Mouse (Mus musculus) forebrain, embryonic 16.5 days (tissue): ENCODE measurements around the gene Ecel1. TPM values are rescaled to one million over a fixed set of nuclear protein-coding genes. Genes with fewer than 3 reads are reported as not detected.

Experiments used
- ATAC-seq: fragments of 200-750 bp; cut with Nextera tagmentation; 2 replicates; pipeline ENCODE4 v1.8.0; 2017; ENCODE audit warnings: mild to moderate bottlenecking, moderate library complexity
- H3K27ac ChIP-seq: fragments of 300-500 bp; sonication (generic); 2 replicates; pipeline ENCODE4 v1.5.1; 2014; ENCODE audit warnings: low read length, control low read depth
- H3K27me3 ChIP-seq: fragments of 300-500 bp; sonication (generic); replicated peaks from 2 replicates; pipeline ENCODE4 v1.6.1; 2014; ENCODE audit warnings: low read length; ENCODE audit not compliant: control insufficient read depth, insufficient read depth
- H3K36me3 ChIP-seq: fragments of 300-500 bp; sonication (generic); 2 replicates; pipeline ENCODE4 v1.6.1; 2014; ENCODE audit not compliant: control insufficient read depth, insufficient read depth
- H3K4me1 ChIP-seq: fragments of 300-500 bp; sonication (generic); replicated peaks from 2 replicates; pipeline ENCODE4 v1.6.1; 2014; ENCODE audit warnings: low read length; ENCODE audit not compliant: control insufficient read depth, insufficient read depth
- H3K4me2 ChIP-seq: fragments of 300-500 bp; sonication (generic); 2 replicates; pipeline ENCODE4 v1.6.1; 2014; ENCODE audit warnings: mild to moderate bottlenecking, low read length, control low read depth
- H3K4me3 ChIP-seq: fragments of 300-500 bp; sonication (generic); replicated peaks from 2 replicates; pipeline ENCODE4 v1.5.1; 2014; ENCODE audit warnings: mild to moderate bottlenecking, low read length, control low read depth
- H3K9ac ChIP-seq: fragments of 300-500 bp; sonication (generic); replicated peaks from 2 replicates; pipeline ENCODE4 v1.6.1; 2014; ENCODE audit warnings: low read depth, low read length, control low read depth
- H3K9me3 ChIP-seq: fragments of 300-500 bp; sonication (generic); 2 replicates; pipeline ENCODE4 v1.6.1; 2016; ENCODE audit warnings: low read length; ENCODE audit not compliant: control insufficient read depth
- WGBS: fragments of 180-500 bp; shearing (Covaris S2); extraction: QIAGEN DNeasy Blood & Tissue Kit; methylation state at CpG from one replicate; pipeline ENCODE4 v1.1.7; 2014; 5-methylcytosine and 5-hydroxymethylcytosine counted together
- polyA plus RNA-seq: library from polyadenylated mRNA; unstranded; fragments of >200 nt; fragmentation: Nextera tagmentation; extraction: Ambion mirVana; gene quantifications from 2 replicates; pipeline ENCODE4 v1.2.1, GENCODE M21; 2015

Ecel1 gene
- polyA plus RNA-seq, 1 experiment from 2014 or later = 25.3 TPM

DNA sequence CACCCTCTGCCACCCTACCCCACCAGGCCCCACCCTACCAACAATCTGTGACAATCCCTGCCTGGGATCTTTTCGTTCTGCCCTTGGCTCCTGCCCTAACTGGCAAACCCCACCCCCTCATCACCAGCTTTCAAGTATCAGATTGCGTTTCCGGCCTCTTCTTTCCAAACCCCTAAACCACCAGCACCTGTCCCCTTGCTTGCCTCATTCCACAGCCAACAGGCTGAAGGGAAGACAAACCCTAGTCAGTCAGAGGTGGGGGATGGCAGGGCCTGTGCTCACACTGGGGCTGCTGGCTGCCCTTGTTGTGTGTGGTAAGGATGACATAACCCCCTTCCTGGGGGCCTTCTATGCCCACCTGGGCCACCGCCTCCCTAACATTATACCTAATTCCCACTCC is 34.1 kb upstream of the Ecel1 start, which contains the start of gene Chrnd:
Gene Chrnd (plus strand): TSS at position 179 of the 400 bp plus-strand sequence.
- WGBS = 41% methylated on average over 4 of the region's 4 CpGs
- Histone ChIP-seq H3K4me1 (peaks cover 14% of the 10 kb centered on the region), H3K9me3 (no peaks in the 10 kb centered on the region), H3K27ac (no peak within 1 kb of the TSS), H3K9ac (no peak within 1 kb of the TSS), H3K4me2 (no peak within 1 kb of the TSS), H3K27me3 (peaks cover 12% of the 10 kb centered on the region), H3K4me3 (no peak within 1 kb of the TSS), H3K36me3 (no peaks in the 10 kb centered on the region)
- ATAC-seq = no peak

DNA sequence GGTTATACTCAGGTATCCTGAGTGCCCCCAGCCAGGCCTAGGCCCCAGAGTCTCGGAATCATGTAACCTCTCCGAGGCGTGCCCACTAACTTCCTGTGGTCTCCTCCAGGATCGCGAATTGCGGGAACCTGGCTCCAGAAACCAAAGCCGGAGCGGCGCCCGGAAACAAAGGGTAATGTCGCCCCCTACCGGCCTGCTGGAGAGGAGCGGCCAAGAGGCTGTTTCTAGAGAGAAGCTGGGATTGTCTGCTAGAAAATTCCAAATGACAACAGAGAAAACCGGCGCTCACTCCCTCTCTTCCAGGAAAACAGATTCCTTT is 30.7 kb upstream of the Ecel1 start:
- Histone ChIP-seq H3K36me3 (no peaks in the 10 kb centered on the region), H3K27ac (no peak overlapping the region), H3K9me3 (no peaks in the 10 kb centered on the region), H3K4me3 (peak overlapping the region; percentile 58), H3K4me1 (peaks cover 20% of the 10 kb centered on the region), H3K9ac (peak overlapping the region; percentile 64), H3K27me3 (peaks cover 17% of the 10 kb centered on the region), H3K4me2 (peak overlapping the region; percentile 96)
- 0% methylated on average over 15 of the region's 15 CpGs for WGBS
- ATAC-seq = peak; percentile 27

DNA sequence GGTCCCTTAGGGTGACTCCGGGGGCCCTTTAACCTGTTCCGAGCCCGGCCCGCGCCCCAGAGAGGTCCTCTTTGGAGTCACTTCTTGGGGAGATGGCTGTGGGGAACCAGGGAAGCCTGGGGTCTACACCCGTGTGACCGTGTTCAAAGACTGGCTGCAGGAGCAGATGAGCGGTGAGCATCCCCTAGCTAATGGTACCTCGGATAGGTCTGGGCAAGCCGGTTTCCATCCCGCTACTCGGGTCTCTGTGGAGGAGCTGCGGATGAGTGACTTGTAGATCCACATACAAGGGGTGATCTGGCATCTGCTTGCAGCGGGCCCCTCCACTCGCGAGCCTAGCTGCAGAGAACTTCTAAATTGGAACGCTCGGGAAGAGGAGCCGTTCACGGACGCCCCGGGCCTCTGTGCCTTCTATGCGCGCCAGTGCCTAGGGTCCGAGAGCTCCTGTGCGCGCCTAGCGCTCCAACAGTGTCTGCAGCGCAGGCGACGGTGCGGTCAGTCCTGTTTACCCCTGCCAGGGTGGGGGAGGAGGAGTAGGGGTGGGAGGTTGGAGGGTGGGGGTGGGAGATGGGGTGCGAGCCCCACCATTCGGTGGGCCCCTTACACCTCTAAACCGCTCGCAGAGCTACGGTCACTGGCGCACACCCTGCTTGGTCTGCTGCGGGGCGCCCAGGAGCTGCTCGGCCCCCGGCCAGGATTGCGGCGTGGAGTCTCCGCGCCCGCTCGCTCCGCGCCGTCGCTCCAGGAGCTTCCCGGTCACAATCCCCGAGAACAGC is 30.1 kb upstream of the Ecel1 start:
- Histone ChIP-seq H3K4me2 (peak overlapping the region; percentile 96), H3K4me1 (peaks cover 20% of the 10 kb centered on the region), H3K9me3 (no peaks in the 10 kb centered on the region), H3K36me3 (no peaks in the 10 kb centered on the region), H3K27ac (no peak overlapping the region), H3K27me3 (peaks cover 17% of the 10 kb centered on the region), H3K4me3 (peak overlapping the region; percentile 58), H3K9ac (peak overlapping the region; percentile 64)
- peak; percentile 53 for ATAC-seq
- WGBS = 1% methylated on average over 54 of the region's 54 CpGs

DNA sequence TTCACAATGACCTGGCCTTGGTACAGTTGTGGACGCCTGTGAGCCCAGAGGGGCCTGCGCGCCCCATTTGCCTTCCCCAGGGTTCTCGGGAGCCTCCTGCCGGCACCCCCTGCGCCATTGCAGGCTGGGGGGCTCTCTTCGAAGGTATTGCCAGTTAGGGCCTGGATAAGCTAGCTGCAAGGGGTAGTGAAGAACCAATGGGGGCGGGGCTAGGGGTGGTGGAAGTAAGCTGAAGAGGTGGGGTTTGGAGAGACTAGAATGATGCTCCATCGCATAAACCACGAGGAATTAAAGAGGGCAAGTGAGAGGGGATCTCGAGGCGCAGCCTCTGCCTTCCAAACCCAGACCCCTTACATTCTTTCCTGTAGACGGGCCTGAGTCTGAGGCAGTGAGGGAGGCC is 29.2 kb upstream of the Ecel1 start:
- no peak overlapping the region for H3K4me3 ChIP-seq
- H3K9me3 ChIP-seq = no peaks in the 10 kb centered on the region
- no peaks in the 10 kb centered on the region for H3K36me3 ChIP-seq
- no peak overlapping the region for H3K4me2 ChIP-seq
- peaks cover 20% of the 10 kb centered on the region for H3K4me1 ChIP-seq
- no peak for ATAC-seq
- no peak overlapping the region for H3K9ac ChIP-seq
- 14% methylated on average over 13 of the region's 13 CpGs for WGBS
- H3K27ac ChIP-seq = no peak overlapping the region
- peaks cover 17% of the 10 kb centered on the region for H3K27me3 ChIP-seq

DNA sequence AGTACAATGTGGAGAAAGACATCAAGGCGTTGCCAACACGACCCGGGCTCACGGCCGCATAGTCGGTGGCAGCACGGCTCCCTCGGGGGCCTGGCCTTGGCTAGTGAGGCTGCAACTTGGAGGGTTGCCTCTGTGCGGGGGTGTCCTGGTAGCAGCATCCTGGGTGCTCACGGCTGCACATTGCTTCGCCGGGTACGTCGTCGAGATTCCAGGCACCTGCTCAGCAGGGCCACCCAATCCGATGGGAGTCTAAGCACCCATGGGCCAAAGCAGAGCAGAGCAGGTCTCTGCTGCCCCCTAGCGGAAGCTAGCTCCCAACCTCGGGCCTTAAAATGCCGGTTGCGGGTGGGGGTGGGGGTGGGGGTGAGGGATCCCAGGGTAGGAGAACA is 28.4 kb upstream of the Ecel1 start:
- Histone ChIP-seq H3K27me3 (peaks cover 17% of the 10 kb centered on the region), H3K27ac (no peak overlapping the region), H3K36me3 (no peaks in the 10 kb centered on the region), H3K4me3 (peak overlapping the region; percentile 19), H3K4me1 (peaks cover 20% of the 10 kb centered on the region), H3K4me2 (peak overlapping the region; percentile 49), H3K9ac (0 out of 2 replicates have a peak overlapping the region, but pooled peaks have one; percentile 32), H3K9me3 (no peaks in the 10 kb centered on the region)
- ATAC-seq = peak; percentile 62
- 9% methylated on average over 20 of the region's 20 CpGs for WGBS

DNA sequence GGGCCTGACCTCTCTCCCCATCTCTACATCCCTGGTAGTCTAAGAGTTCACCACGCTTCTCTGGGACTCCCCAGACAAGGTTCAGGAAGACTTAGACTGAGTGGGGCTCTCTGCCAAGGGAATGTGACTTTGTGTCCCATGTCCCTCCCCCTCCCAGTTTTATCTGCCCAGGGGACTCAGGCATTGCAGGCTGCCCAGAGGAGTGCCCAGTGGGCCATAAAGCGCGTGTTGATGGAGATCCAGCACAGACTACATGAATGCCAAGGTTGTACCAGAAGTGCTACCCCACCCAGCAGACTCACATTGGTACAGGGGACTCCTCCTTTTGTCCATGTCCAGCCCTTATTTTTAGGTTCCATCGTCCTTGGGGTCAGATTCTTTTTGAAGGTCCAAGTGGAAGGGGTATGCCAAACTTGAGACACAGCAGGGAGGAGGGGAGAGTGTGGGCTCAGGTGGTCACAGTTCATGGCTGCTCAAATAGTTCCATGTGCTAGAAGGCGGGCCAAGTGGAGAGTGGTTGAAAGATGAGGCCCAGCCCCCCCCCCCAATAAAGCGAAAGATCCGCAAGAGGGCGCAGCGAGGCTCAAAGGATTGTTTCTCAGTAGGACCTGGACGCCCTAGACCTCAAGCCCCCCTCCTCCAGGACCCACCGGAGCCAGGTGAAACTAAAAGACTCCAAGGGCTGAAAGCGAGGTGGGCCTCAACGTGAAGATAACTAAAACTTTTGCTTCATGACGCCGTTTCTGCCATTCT is 27.9 kb upstream of the Ecel1 start:
- H3K27ac ChIP-seq = no peak overlapping the region
- peaks cover 20% of the 10 kb centered on the region for H3K4me1 ChIP-seq
- H3K36me3 ChIP-seq = no peaks in the 10 kb centered on the region
- H3K4me2 ChIP-seq = peak overlapping the region; percentile 49
- no peaks in the 10 kb centered on the region for H3K9me3 ChIP-seq
- no peak for ATAC-seq
- H3K9ac ChIP-seq = 0 out of 2 replicates have a peak overlapping the region, but pooled peaks have one; percentile 32
- peaks cover 17% of the 10 kb centered on the region for H3K27me3 ChIP-seq
- peak overlapping the region; percentile 19 for H3K4me3 ChIP-seq
- 32% methylated on average over 15 of the region's 15 CpGs for WGBS

DNA sequence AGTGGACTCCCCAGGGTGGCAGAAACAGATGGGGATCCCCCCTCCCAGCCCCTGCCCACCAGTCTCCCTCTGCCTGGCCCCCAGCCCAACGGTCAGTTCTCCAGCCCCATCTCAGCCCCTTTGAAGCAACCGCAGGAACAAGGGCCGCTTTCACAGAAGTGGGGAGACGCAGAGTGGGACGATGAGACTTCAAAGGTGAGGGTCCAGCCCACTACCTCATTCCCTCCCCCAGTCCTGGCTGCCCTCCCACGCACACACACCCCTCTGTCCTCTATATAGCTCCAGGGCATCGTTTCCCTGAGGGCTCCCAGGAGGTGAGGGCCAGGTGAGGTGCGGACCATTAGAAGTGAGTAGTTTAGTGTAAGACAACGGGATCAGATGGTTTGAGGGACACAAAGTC is 26.7 kb upstream of the Ecel1 start, which contains the start of gene Prss56:
Gene Prss56 (plus strand): TSS at position 301 of the 400 bp plus-strand sequence.
- Histone ChIP-seq H3K4me1 (peaks cover 20% of the 10 kb centered on the region), H3K9me3 (no peaks in the 10 kb centered on the region), H3K4me3 (no peak within 1 kb of the TSS), H3K9ac (no peak within 1 kb of the TSS), H3K4me2 (no peak within 1 kb of the TSS), H3K36me3 (no peaks in the 10 kb centered on the region), H3K27ac (no peak within 1 kb of the TSS), H3K27me3 (peaks cover 17% of the 10 kb centered on the region)
- ATAC-seq = no peak
- 49% methylated on average over 9 of the region's 9 CpGs for WGBS

DNA sequence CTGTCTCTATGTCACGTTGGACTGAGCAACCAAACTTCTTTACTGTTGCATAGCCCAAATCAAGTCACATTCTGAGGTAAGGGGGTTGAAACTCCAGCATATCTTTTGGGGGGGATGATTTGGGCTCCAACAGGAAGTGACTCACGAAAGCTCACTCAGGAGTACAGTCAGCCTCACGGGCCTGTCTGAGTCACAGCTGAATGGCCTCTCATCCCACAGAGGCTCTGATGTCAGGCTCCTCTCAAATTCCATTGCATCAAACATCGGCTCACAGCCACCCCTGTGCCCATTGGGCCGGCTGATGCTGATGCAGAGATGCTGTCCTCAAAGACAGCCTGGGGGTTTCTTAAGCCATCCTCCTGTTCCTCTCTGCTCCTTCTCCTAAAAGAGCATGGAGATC is 24.6 kb upstream of the Ecel1 start:
- Histone ChIP-seq H3K4me2 (no peak overlapping the region), H3K9ac (no peak overlapping the region), H3K4me1 (peaks cover 15% of the 10 kb centered on the region), H3K9me3 (no peaks in the 10 kb centered on the region), H3K36me3 (no peaks in the 10 kb centered on the region), H3K27me3 (peaks cover 10% of the 10 kb centered on the region), H3K4me3 (no peak overlapping the region), H3K27ac (no peak overlapping the region)
- 69% methylated on average over 5 of the region's 5 CpGs for WGBS
- ATAC-seq = no peak

DNA sequence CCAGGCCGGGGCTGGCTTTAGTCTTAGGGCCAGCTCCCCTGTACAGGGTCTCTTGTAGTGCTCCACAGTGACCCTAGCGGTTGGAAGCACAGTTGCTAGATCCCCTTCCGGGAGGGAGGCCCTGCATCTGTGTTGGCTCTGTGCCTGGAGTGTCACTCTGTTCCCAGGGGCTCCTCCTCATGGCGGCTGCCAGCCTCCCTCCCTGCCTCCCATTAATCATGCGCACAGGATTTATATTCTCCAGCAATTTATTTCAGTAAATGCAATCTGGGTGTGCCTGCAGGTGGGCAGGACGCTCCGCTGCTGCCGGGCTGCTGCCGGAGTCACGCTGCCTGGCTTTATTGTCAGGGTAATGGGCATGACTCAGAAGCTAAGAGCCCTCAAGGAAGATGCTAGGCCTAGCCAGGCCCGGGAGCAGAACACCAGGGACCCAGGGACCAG is 19.6 kb upstream of the Ecel1 start:
- 5% methylated on average over 11 of the region's 11 CpGs for WGBS
- peak overlapping the region; percentile 19 for H3K27ac ChIP-seq
- H3K4me2 ChIP-seq = peak overlapping the region; percentile 24

More for the DNA sequence above, 19.6 kb upstream of the Ecel1 start:
- Histone ChIP-seq H3K27me3 (no peaks in the 10 kb centered on the region), H3K4me3 (no peak overlapping the region), H3K4me1 (peaks cover 15% of the 10 kb centered on the region), H3K36me3 (no peaks in the 10 kb centered on the region), H3K9me3 (no peaks in the 10 kb centered on the region), H3K9ac (no peak overlapping the region)
- peak; percentile 91 for ATAC-seq
